Mouse (Mus musculus) MN1 (cell line): ENCODE measurements at regions not wholly inside any gene's neighbourhood (a gene's known extent, or its start where the extent isn't known, plus 50 kb on each side); places are given as distances from the start of the nearest gene placed in this dataset.
"Not testable (repeated sequence)": the region's sequence is repeated elsewhere in the genome, so short reads cannot be mapped to it uniquely, and the experiment has no call there.

ENCODE experiments used
- DNase-seq: peaks from one replicate; pipeline ENCODE4 v3.0.0-alpha.2; 2016; ENCODE audit warnings: low spot score

DNA sequence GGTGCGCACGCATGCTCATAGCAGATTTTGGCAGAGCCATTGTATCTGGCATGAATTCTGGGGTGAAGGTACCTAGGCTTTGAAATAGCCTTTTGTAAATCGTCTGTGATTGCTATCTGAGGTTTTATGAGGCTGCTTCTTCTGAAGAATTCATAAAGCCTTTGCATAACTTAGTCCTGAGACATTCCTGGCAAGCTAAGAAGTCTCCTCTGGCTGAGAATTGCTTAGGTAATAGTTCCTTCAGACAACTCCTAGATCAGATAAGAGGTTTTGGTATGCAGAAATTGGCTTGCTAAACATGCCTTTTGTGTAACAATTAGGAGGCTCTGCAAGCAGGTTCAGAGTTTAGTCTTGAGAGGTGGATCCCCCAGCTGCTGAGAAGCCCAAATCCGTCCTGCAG lies 82.7 kb downstream of the Pmp22 start:
- DNase-seq, result no peak

DNA sequence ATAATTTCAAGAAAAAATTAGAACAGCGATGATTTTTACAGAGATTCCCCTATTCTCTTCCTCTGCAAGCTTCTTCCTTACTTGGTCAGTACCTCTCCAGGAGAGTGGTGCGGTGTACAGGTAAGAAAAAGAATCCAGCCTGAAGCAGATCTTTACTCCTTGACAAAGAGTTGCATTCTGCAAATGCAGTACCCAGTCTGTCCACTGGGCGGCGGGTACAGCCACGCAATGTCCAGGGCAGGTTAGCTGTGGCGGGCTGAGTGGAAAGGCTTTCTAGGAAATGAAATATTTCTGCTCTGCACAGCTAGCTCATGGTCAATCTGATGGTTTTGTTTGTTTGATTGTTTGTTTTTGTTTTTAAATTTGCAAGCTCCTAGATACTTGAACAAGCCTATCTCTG lies 84.3 kb downstream of the Pmp22 start:
- peak; percentile 68 for DNase-seq

DNA sequence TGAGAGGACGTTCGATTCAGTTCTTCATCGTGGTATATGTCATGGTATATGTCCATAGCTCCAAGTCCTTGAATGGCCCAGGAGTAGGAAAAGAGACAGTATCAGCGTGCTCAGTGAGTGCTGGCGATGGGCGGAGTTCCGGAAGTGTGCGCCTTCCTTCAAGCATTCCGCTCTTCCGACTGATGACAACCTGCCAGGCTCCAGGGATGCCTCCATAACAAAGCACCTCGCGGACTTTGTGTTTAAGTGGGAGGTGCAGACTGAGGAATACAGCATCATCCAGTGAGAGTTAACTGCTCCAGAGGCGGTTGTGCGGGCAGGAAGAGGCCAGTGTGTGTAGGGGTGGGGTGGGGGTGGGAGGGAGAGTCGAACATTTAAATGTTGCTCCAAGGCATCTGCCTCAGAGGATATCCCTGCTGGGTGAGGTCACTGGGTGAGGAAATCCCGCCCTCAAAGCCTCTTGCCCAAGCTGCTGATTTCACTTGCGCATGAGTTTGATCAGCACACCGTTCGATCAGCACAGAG lies 85.2 kb downstream of the Pmp22 start:
- no peak for DNase-seq

DNA sequence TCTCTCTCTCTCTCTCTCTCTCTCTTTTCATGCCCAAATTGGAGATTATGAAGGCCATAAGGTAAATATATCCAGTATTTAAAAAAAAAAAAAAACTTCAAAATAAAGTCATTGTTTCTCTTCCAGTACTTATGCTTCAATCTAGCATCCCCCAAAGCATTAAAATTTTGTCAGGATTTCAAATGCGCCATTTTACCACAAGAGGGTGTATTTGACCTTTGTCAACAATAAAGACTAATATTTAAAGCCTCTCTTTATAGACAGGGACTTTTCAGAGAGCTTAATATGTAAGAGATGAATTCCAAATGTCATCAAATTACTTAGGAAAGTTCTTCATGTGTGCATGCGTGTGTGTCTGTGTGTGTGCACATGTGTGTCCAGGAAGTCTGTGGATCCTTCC lies 87.2 kb downstream of the Pmp22 start:
- peak; percentile 43 for DNase-seq

DNA sequence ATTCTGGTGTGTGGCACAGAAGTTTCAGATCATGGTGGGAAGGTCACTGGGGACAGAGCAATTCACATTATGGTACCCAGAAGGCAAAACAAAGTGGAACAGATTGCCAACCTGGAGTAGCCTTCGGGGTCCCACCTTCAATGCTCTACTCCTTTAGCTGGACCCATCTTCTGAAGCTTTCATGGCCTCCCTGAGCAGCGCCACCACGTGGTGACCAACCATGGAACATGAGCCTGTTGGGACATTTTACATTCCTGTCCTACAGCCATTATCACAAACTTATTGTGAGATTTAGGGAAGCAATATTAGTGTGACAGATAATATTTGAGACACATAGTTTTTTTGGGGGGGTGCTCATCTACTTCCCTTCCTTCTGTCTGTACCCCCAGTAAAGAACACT lies 88.3 kb downstream of the Pmp22 start:
- DNase-seq, result no peak

DNA sequence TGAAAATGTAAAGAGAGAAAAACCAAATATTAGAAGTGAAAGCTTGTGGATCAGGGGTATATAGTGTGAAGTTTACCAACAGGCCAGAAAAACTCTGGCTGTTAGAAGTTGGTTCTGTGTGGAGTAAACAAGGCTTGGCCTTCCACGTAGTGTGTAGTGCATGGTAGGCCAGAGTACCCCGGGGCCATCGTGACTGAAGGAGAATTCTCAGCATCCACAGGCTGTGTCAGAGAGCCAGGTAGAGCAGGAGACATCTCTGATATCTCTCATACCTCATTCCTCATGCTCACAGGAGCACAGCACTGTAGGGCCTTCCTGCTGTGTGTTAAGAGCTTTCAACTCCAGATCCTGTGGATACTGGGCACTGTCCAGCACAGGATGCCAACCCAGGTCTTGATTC lies 97.7 kb downstream of the Pmp22 start:
- no peak for DNase-seq

DNA sequence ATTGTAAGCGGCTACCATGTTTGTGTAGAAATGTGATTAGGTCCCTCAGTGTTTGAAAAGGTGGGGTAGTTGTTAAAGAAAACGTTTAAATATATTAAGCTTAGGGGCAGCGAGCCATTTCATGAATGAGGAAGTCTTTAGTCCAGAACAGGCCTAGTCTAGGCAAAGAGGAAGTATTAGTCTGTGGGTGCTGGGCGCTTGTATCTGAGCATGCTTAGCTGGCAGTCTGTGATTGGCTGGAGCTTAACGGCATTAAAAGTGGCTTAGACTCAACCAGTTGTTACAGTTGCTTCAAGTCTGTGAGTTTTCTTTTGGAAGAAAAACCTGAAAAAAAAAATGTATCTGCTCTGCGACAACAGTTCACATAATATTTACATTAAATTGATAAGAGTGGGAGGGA lies 102.0 kb downstream of the Pmp22 start:
- no peak for DNase-seq

DNA sequence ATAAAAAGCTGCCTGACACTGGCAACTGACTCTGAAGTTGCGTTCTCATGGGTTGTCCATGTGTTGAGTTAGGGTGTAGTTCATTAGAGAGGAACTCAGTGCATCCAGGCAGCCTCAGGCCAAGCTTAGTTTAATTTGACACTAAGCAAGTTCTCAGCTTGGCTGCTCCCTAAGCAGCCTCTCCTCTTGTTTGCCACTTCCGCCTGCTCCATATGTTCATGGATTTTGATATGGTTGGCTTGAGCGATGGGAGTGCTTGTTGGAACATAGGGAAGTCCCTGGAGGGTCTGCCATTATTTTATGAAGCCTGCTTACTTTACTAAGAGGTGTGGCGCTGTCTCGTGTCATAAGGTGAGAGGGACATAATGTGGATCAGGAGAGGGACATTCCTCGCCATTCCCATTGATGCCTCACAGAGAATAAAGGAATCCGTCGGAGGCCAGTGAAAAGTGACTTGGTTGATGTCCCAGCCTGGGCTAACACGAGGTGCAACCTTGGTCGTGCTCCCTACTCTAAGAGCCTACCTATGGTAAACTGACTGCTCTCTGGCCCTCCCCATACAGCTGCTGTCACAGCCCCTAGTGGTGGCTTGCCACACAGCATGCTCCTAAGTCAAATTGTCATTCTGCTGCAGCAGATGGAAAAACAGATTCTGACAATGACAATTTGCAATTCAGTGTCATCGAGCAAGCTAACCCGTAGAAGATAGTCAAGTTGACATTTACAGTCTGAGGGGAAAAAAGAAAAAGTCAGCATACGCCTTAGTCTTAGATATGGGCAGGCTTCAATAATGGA lies 104.6 kb downstream of the Pmp22 start:
- no peak for DNase-seq

DNA sequence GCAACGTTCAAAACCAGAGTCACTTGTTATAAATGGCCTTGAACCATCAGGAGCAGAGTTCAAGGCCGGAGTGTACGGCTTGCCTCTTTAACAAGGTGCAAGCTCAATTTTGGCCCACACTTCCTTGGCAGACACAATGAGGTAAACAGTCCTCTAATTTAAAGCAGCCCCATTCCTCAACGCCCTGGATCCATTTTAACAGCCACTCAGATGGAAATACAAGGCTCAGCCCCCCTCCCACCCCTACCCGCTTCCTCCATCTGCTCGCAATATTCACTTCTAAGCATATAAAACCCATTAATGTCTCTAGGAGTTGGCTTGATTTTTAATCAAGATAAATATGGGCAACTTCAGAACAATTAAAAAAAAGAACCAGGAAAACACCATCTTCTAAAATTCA lies 105.7 kb downstream of the Pmp22 start:
- DNase-seq, result no peak

DNA sequence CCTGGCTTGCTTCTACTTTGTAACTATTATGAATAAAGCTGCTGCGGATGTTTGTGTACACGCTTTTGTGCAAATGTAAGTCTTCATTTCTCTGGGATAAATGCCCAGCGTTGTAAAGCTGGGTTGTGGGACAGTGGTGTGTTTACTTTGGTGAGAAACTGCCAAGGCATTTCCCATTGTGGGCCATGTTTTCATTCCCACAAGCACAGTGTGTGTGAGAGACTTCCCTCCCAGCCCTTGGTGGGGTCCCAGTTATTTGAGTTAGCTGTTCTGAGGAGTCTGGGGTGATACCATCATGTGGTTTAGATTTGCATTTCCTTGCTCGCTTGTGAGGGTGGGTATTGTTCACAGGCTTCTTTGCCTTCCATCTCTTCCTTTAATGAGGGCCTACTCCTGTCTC lies 109.9 kb downstream of the Pmp22 start:
- DNase-seq, result no peak

DNA sequence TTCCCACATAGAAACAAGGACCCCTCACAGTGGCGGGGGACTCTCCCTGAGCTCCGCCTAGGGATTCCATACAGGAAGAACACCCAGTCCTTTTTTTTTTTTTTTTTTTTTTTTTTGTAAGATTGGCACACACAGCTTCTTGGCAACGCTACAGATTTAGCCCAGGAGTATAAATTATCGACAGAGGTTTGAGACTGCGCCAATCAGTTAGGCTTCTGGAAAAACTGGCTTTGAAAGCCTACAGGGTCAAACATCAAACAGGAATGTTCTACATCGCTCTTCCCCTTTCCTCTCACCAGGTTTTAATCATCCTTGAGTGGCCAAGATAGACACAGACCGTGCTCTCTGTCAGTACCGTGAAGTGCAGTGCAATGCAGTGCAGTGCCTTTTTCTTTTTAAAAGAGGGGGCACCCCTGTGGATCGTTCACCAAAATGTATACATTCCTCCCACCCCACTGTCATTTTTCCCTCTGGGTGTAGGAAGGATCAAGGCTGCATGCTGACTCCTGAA lies 115.2 kb downstream of the Pmp22 start:
- DNase-seq, result peak; percentile 61

DNA sequence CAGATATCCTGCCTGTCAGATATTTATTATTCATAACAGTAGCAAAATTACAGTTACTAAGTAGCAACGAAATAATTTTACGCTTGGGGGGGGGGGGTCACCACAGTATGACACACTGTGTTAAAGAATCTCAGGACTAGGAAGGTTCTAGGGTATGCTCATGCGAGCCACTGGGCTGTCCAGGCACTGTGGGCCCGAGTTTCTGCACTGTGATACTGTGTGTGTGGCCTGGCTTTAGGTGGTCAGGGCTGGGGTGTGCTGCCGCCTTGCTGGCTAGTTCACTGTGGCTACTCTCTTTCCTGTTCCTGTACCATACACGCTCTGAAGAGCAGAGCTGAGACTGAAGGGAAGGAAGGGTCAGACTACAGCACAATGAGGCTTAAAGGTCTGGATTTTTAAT lies 116.3 kb downstream of the Pmp22 start:
- DNase-seq, result no peak

DNA sequence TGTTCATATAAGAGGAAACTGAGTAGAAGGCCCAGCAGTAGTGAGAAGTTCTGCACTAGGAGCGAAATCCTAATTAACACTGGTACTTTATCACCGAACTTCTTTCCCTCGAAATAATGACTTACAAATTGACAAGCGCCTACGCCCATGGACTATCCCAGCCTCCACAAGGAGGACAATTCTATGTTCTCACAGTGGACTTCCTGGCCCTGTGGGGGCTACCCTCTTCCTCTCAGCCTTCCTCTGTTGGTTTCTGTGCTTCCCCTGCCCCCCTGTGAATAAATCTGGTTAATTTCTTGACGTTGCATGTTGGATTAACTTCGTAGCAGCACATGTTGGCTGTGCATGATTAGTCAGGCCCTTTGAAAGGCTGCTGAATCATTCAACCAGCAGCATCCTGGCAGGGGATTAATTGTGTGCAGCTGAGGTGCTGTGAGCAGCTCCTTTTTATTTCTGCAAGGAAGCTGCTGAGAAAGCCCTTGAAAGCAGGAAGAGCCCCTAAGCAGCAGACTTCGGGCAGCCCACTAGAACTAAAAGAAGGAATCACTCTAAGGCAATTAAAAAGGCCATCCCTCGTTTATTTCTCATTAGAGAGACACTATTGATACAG lies 117.4 kb downstream of the Pmp22 start:
- peak; percentile 34 for DNase-seq

DNA sequence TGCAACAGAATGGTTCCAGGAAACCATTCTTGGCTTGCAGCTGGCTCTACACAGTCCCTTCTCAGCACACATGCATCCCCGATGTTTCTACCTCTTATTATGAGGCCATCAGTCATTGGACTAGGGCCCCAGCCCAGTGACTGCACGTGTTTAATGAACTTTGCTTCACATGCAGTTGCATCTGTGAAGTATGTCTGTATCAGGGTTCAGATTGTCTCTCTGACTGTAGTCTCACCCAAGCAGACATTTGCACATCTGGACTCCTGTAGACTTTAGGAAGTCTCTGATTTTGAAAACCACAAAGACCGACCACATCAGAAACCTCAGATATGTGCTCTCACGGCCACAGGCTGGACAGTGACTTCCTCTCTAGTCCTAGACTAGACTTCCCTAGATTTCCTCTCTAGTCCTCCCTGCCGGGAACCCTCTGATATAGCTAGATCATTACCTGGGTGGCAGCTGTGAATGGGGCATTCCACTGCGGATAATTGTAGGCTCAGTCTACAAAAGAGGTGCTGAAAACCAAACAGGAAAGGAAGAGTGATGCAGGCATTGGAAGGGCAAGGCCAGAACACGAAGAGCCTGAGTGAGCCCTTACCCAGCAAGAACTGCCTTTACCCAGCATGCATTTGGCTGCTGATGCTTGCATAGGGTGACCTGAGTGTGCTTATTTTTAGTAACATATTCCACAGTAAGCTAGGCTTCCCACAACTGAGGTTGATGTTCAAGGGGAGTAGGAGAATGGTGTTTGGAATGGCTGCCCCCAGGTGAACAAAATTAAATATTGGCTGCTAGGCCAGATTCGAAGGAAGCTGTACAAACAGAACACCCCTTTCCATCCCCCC lies 123.5 kb downstream of the Pmp22 start:
- DNase-seq, result no peak

DNA sequence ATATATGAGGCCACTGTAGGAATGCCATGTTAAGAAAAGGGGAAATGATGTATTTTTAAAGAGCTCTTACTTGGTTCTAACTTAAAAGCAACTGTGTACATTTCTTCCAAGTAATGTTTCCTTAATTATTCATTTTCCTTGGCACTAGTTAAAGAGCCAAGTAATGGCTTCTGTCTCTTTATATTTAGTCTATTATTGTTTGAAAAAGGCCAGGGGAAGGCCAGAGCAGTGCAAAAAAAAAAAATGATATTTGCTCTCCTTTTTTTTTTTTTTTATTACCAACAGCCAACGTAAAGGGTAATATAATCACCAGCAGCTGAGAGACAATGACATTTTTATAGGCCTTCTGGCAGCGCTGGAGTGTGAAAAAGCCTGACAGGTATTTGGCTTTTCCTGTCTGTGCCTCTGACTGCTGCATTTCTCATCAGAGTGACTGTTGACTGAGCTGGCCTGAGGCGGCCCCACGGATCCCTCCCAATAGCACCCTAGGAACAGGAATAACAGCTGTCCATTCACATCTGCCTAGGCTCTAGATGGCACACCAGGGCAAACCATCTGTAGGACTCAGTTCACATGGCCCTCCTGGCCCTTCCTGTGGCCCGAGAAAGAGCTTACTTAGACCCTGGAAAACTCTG lies 124.3 kb downstream of the Pmp22 start:
- DNase-seq, result peak; percentile 80

DNA sequence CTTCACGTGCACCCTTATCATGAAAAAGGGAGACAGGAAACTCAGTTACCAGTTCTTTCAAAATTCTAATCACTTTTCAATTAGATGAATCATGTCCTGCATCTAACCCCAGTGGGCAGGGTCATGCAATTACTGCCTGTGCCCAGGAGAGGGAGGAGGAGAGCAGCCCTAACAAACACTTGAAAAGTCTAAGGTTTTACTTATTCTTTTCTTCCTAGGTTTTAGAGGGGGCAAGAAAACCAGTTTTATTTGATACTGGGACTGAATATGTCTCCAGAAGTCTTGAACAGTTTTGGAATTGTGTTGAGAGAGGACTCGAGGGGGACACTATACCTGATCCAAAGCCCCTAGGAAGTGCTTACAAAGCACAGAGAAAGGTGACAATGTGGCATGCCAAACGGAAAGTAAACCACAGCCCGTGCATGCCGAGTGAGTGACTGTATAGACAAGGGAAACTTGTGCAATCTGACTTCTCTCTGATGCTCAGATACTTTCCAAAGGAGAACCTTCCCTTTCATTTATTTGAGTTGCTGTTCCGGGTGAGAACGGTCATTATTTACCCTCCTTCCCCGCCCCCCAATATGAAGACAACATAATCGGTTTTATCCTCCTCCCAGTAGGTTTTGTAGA lies 135.8 kb downstream of the Pmp22 start:
- DNase-seq, result peak; percentile 65

DNA sequence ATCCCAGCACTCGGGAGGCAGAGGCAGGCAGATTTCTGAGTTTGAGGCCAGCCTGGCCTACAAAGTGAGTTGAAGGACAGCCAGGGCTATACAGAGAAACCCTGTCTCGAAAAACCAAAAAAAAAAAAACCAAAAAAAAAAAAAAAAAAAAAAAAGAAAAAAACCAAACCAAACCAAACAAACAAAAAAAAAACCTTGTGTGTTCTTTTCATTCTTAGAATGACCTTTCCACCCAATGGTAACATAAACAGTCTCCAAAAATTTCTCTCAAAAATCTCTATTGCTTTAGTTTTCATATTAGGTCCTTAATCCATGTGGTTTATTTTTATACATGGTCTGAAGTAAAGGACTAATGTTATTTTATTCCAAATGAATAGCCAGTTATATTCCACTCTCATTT lies 137.5 kb downstream of the Pmp22 start:
- DNase-seq, result not testable (repeated sequence)

DNA sequence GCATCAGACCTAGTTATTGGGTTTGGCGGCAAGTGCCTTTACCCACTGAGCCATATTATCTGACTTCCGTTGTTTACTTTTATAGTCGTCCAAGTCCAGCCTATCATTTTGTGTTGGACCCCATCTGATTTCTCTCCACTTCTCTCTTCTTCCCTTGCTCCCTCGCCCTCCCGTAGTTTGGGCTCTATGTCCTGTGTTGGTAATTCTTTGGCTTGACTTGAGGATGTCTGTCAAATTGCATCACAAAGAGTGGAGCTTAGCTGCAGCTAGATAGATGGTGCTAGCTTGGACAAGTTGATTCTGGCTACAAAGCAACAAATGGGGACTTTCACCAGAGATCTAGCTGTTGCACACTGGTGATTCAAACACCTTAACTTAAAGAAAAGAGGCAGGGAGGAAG lies 147.9 kb downstream of the Pmp22 start:
- no peak for DNase-seq

DNA sequence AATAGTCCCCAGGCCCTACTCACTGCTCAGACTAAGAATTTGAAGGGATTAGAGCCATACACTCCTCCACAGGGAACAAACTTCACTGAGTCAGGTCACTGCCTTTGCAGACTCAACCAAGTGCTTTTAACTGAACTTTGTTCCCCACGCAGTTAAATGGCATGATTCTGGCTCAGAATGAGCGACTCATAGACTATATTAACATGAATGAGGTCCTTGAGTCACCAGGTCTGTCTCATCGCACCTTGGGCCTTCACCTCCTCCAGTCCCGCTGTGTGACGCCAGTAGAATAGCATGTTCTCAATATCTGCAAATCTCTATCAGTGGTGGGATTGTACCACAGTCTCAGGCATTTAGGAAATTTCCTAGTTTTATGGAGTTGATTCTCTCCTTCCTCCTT lies 153.1 kb downstream of the Pmp22 start:
- no peak for DNase-seq

DNA sequence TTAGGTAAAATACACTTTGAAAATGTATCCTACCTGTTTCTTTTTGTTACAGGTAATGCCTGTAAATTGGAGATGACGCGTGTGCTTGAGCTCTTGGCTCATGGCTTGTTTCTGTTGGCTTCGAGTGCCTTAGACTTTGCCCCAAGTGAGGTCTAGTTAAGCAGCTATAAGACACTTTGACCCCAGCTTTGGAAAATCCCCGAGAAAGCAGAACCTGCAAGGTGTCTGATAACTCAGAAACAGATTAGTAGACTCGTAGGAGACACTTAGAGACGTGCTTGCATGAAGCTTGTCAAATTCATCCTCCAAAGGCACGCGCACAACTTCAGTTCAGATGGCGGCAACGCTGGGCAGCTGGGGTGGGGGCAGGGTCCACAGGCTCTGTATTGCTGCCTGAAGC lies 153.8 kb downstream of the Pmp22 start:
- DNase-seq, result no peak

DNA sequence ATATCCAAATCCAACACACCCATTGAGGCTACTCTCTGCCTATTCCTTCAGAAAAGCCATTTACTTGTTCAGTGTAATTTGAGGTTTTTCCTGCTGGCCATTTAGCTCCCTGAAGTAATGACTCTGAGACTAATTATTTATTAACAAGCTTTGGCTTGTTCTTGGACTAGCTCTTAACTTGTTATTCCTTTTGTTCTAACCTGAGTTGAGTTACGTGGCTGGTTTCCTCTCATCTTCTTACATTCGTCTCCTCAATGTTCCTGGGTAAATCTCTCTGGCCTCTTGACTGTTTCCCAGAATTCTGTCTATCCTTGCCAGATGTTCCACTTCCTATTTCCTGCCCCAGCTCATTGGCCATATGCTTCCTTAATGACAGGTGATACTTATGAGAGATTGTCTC lies 157.2 kb downstream of the Pmp22 start:
- no peak for DNase-seq

DNA sequence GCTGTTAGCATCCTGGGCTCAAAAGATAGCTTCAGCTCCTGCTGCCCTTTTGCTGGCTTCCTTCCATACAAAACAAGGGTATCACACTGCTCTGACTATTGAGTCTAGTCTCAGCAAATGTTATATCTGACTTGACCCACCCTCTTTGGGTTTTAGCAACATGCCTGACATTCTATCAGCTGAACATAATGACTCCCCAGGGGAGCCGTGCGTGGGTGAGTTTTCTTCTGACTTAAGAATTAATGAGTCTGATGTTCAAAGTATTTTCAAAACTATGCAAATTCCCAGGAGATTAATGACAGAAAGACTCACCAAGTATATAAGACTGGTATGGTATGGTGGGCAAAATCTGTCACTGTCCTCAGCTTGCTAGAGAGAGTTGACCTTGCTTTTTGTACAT lies 159.0 kb downstream of the Pmp22 start:
- no peak for DNase-seq
